17 mouse cellular contexts compared by ENCODE assay signal in the genomic region with DNA sequence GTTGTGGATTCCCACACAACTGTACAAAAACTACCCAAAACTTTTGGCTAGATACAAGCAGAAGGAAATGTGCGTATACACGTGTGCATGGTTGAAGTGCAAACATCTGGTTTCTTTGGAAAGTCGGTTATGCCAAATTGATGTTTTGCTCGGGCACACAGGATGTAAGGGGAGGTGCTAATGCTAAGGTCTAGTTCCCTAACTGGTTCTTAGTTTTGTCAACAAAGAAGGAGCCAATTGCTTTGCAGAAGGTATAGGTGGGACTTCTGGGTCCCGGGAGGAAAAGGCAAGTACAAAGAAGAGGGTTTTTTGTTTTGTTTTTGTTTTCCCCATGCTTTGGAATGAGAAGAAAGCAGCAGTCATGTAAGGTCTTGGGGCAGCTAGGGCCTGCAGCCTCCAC. TPM values are rescaled to one million over a fixed set of nuclear protein-coding genes. Genes with fewer than 3 reads are reported as not detected.
A peak's percentile ranks its signal among the peaks of the same experiment; 100 is the strongest.
DNase-seq lines count a peak whose midpoint lies in the region; ATAC-seq and TF ChIP-seq lines count a peak whose summit lies in the region.
"Had no signal": no experiment of that assay in that cellular context is flagged by ENCODE, and none has a peak within 500 bp of the region (broad histone marks: within the 10 kb centered on the region; RNA-seq: fewer than 3 reads in every experiment).

No protein-coding gene starts in this region.

- DNase-seq in gastrocnemius, adult 2 months: no peak
- DNase-seq in gastrocnemius, postnatal 4 days (ENCODE audit: low spot score in 2 of 2): no peak
- no peak for DNase-seq in spleen, adult 2 months (ENCODE audit: low read depth in 1 of 2, low spot score in 2 of 2)
- DNase-seq in spleen, postnatal 14 days (ENCODE audit: low spot score in 2 of 2): no peak
- peak; percentile 28 to 54 for DNase-seq in thymus, postnatal 36 days
- DNase-seq in embryo, embryonic 11 days: no peak
- DNase-seq: adrenal gland, postnatal 36 days; cerebellum, adult 11-12 months; gastrocnemius, postnatal 14 days; heart, postnatal 10 days; kidney, adult 11 months; liver, embryonic 13.5 days; right cerebral cortex, postnatal 14 days had no signal

- no peaks in the 10 kb centered on the region for H3K9me3 ChIP-seq in kidney, embryonic 14.5 days (ENCODE audit: control insufficient read depth, low read length)
- H3K9me3 ChIP-seq: liver, embryonic 13.5 days had no signal

- no peak overlapping the region for H3K9ac ChIP-seq in kidney, embryonic 14.5 days (ENCODE audit: low read depth, low read length)
- H3K9ac ChIP-seq: liver, embryonic 13.5 days had no signal

- H3K4me3 ChIP-seq in gastrocnemius, adult 2 months: peak overlapping the region; percentile 50
- peak overlapping the region; percentile 49; the same call in 1 of the 2 replicates for H3K4me3 ChIP-seq in spleen, adult 2 months (ENCODE audit: extremely low read depth, insufficient read depth, insufficient read length)
- no peak overlapping the region for H3K4me3 ChIP-seq in kidney, embryonic 14.5 days (ENCODE audit: low read length)
- H3K4me3 ChIP-seq: layer of hippocampus, adult 2 months; liver, embryonic 13.5 days had no signal

- peaks cover 12% of the 10 kb centered on the region for H3K36me3 ChIP-seq in spleen, adult 2 months (ENCODE audit: control insufficient read depth, insufficient read depth, low read length)
- H3K36me3 ChIP-seq in kidney, embryonic 14.5 days (ENCODE audit: control insufficient read depth, insufficient read depth, low read length): peaks cover 71% of the 10 kb centered on the region

- WGBS in spleen, adult 2 months: 15% methylated on average over 5 of the region's 5 CpGs
- WGBS in kidney, embryonic 14.5 days: 77% methylated on average over 5 of the region's 5 CpGs

- ATAC-seq in megakaryocyte progenitor cell, adult 5-6 weeks (replicated peaks; ENCODE audit: poor library complexity): peak; percentile 97
- ATAC-seq in kidney, embryonic 14.5 days (ENCODE audit: low FRiP score, low TSS enrichment): no peak

- H3K4me1 ChIP-seq in spleen, adult 2 months (ENCODE audit: control insufficient read depth, insufficient read depth, insufficient read length): no peaks in the 10 kb centered on the region
- H3K4me1 ChIP-seq in kidney, embryonic 14.5 days (ENCODE audit: control insufficient read depth, insufficient read depth, low read length): no peaks in the 10 kb centered on the region
- H3K4me1 ChIP-seq: liver, embryonic 13.5 days had no signal

- no peak overlapping the region for H3K4me2 ChIP-seq in kidney, embryonic 14.5 days (replicated peaks; ENCODE audit: low read depth, low read length)
- H3K4me2 ChIP-seq: liver, embryonic 13.5 days had no signal

- TF ChIP-seq CTCF in gastrocnemius, adult 2 months (IDR thresholded peaks at IDR 0.05): no peak
- TF ChIP-seq CTCF in spleen, adult 2 months (IDR thresholded peaks at IDR 0.05; ENCODE audit: extremely low read depth, insufficient read depth, insufficient read length, insufficient replicate concordance): no peak

- peak overlapping the region; percentile 61 for H3K27ac ChIP-seq in gastrocnemius, adult 2 months
- H3K27ac ChIP-seq in spleen, adult 2 months (ENCODE audit: insufficient read depth, low read length): peak overlapping the region; percentile 31
- H3K27ac ChIP-seq in kidney, embryonic 14.5 days (ENCODE audit: low read depth, low read length): no peak overlapping the region
- H3K27ac ChIP-seq: layer of hippocampus, adult 2 months; liver, embryonic 13.5 days; stomach, postnatal 0 days had no signal

- intact Hi-C loops in gastrocnemius, adult 2 months (cut with DNase I): no loop called here

- no peaks in the 10 kb centered on the region for H3K27me3 ChIP-seq in spleen, adult 2 months (ENCODE audit: control insufficient read depth, insufficient read depth, low read length)
- no peaks in the 10 kb centered on the region for H3K27me3 ChIP-seq in kidney, embryonic 14.5 days (ENCODE audit: control insufficient read depth, insufficient read depth, low read length)
- H3K27me3 ChIP-seq: liver, embryonic 13.5 days had no signal

- no peak for TF ChIP-seq POLR2A in spleen, adult 2 months (IDR thresholded peaks at IDR 0.05; ENCODE audit: low read depth, low read length)

RNA-seq across cellular contexts. Expression of a gene that starts 13.1 kb away (rescaled TPM):
- 10 to 100 TPM; 10.8 to 12.4 TPM for total RNA-seq in gastrocnemius, adult 2 months (2021)
- 10 to 100 TPM; 19.1 to 22.8 TPM for total RNA-seq in gastrocnemius, postnatal 4 days (2021)
- polyA plus RNA-seq in spleen, adult 2 months (2012; rRNA removed): 22.7 and 27.1 TPM in 2 replicates
- 23.2 and 25.1 TPM in 2 replicates for total RNA-seq in megakaryocyte progenitor cell, adult 5-6 weeks (2015)
- total RNA-seq in megakaryocyte progenitor cell, adult 5-6 weeks (2017): 20.9 and 21.4 TPM in 2 replicates
- polyA plus RNA-seq in kidney, embryonic 14.5 days (2014; fragmentation: Nextera tagmentation; extraction: Ambion mirVana): 19.8 and 27.7 TPM in 2 replicates

RNA-seq across cellular contexts. Expression of a gene that starts 24.6 kb away (rescaled TPM):
- 10 to 100 TPM; 18.3 to 20.4 TPM for total RNA-seq in gastrocnemius, adult 2 months (2021)
- 10 to 100 TPM; 25.8 to 26.4 TPM for total RNA-seq in gastrocnemius, postnatal 4 days (2021)
- polyA plus RNA-seq in spleen, adult 2 months (2012; rRNA removed): 17.1 and 19.2 TPM in 2 replicates
- total RNA-seq in megakaryocyte progenitor cell, adult 5-6 weeks (2015): 7.9 and 9.9 TPM in 2 replicates
- 23.0 and 40.7 TPM in 2 replicates for total RNA-seq in megakaryocyte progenitor cell, adult 5-6 weeks (2017)
- polyA plus RNA-seq in kidney, embryonic 14.5 days (2014; fragmentation: Nextera tagmentation; extraction: Ambion mirVana): 11.2 and 11.9 TPM in 2 replicates

Comparison
In these comparisons a context has a peak if more than half of its experiments do, and no peak if none do; other contexts are left out.
1. DNase-seq: peak in thymus, postnatal 36 days (2 of 2); none in gastrocnemius, adult 2 months (single experiment), gastrocnemius, postnatal 4 days (0 of 2), spleen, adult 2 months (0 of 2), spleen, postnatal 14 days (0 of 2) and embryo, embryonic 11 days (single experiment).